Mouse (Mus musculus) embryonic facial prominence, embryonic 15.5 days (tissue): ENCODE results near the gene Sntg2. TPM values are rescaled to one million over a fixed set of nuclear protein-coding genes. Genes with fewer than 3 reads are reported as not detected.

Experiments used
- ATAC-seq: fragments of 200-750 bp; cut with Nextera tagmentation; 2 replicates; pipeline ENCODE4 v1.8.0; 2017; ENCODE audit warnings: low read depth, moderate TSS enrichment; ENCODE audit not compliant: insufficient number of reproducible peaks, low FRiP score, low TSS enrichment
- H3K27ac ChIP-seq: fragments of 300-500 bp; sonication (generic); replicated peaks from 2 replicates; pipeline ENCODE4 v1.5.1; 2015; ENCODE audit warnings: mild to moderate bottlenecking, inconsistent platforms
- H3K27me3 ChIP-seq: fragments of 300-500 bp; sonication (generic); 2 replicates; pipeline ENCODE4 v1.6.1; 2015; ENCODE audit warnings: inconsistent platforms
- H3K36me3 ChIP-seq: fragments of 300-500 bp; sonication (generic); 2 replicates; pipeline ENCODE4 v1.6.1; 2015; ENCODE audit warnings: mild to moderate bottlenecking, inconsistent platforms
- H3K4me1 ChIP-seq: fragments of 300-500 bp; sonication (generic); 2 replicates; pipeline ENCODE4 v1.6.1; 2015; ENCODE audit warnings: inconsistent platforms
- H3K4me2 ChIP-seq: fragments of 300-500 bp; sonication (generic); replicated peaks from 2 replicates; pipeline ENCODE4 v1.6.1; 2015; ENCODE audit warnings: mild to moderate bottlenecking, inconsistent platforms
- H3K4me3 ChIP-seq: fragments of 300-500 bp; sonication (generic); replicated peaks from 2 replicates; pipeline ENCODE4 v1.5.1; 2015; ENCODE audit warnings: mild to moderate bottlenecking, inconsistent platforms
- H3K9ac ChIP-seq: fragments of 300-500 bp; sonication (generic); 2 replicates; pipeline ENCODE4 v1.6.1; 2015; ENCODE audit warnings: inconsistent platforms
- H3K9me3 ChIP-seq: fragments of 300-500 bp; sonication (generic); replicated peaks from 2 replicates; pipeline ENCODE4 v1.6.1; 2016; ENCODE audit warnings: inconsistent platforms
- WGBS: fragments of 180-500 bp; shearing (Covaris S2); methylation state at CpG from one replicate; pipeline ENCODE4 v1.1.7; 2015; 5-methylcytosine and 5-hydroxymethylcytosine counted together
- polyA plus RNA-seq: library from polyadenylated mRNA; unstranded; fragments of >200 nt; fragmentation: Nextera tagmentation; extraction: Ambion mirVana; gene quantifications from 2 replicates; pipeline ENCODE4 v1.2.1, GENCODE M21; 2015

Sntg2 gene
- polyA plus RNA-seq, 1 experiment from 2014 or later = 3.3 TPM

DNA sequence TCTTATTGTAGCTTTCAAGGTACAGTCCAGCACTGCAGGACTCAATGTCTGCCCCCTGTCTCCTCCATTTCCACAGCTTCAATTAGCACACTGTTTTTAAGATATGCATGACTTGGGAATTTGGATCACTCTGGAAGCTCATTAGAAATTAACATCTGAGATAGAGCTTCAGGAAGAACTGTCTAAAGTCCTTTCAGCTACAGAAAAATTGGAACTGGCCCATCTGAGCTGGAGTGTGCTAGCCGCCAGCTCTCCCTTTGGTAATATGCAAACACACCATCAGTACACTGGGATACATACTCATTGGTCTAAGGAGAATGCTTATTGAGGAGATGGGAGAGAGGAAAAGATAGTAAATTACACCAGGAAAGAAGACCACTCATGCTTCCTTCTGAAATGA, 25.1 kb downstream of the Sntg2 start:
- Histone ChIP-seq H3K27ac (no peak overlapping the region), H3K36me3 (no peaks in the 10 kb centered on the region), H3K9me3 (no peaks in the 10 kb centered on the region), H3K9ac (no peak overlapping the region), H3K4me2 (no peak overlapping the region), H3K4me1 (no peaks in the 10 kb centered on the region), H3K27me3 (no peaks in the 10 kb centered on the region), H3K4me3 (no peak overlapping the region)
- no peak for ATAC-seq
- 85% methylated on average over 1 of the region's 1 CpGs for WGBS

DNA sequence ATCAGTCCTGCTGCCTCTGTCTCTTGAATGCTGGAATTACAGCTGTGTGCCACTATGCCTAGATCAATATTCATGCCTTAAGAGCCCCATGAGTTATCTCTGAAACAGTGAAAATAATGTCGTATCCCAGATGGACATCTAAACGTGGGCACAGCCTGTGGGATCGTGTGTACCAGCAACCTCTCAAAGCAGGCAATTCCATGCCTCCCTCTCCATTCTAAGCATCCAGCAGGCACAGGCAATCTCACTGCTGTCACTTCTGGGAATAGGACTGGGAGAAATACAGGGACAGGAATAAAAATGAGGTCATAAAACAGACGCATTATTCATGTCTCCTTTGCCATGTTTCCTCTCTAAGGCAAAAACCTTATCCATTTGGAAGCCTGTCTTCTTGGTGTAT, 25.9 kb downstream of the Sntg2 start:
- no peak overlapping the region for H3K4me2 ChIP-seq
- 78% methylated on average over 4 of the region's 4 CpGs for WGBS
- no peak overlapping the region for H3K4me3 ChIP-seq
- no peaks in the 10 kb centered on the region for H3K36me3 ChIP-seq
- H3K27ac ChIP-seq = no peak overlapping the region
- no peaks in the 10 kb centered on the region for H3K4me1 ChIP-seq
- no peaks in the 10 kb centered on the region for H3K9me3 ChIP-seq
- H3K27me3 ChIP-seq = no peaks in the 10 kb centered on the region
- no peak overlapping the region for H3K9ac ChIP-seq
- ATAC-seq = no peak

DNA sequence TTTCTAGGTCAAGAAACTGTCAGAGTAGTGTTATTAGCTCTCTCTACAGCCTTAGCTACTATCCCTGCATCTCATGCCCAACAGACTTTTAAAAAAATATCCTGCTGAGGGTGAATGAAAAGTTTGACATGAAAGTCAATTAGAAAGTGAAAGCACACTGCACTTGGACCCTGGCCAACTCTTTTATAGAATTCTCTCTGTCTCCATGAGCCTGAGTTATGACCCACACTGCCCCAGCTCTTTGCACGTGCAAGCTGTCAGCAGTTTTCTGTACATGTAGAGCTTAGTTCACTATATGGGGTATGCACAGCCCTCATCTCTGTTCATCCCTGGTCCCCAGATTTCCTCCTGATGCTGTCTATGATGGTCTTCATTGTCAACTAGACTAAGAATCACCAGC, 28.4 kb downstream of the Sntg2 start:
- H3K4me1 ChIP-seq = no peaks in the 10 kb centered on the region
- WGBS = 53% methylated on average over 1 of the region's 1 CpGs
- no peak overlapping the region for H3K27ac ChIP-seq
- no peaks in the 10 kb centered on the region for H3K9me3 ChIP-seq
- no peaks in the 10 kb centered on the region for H3K27me3 ChIP-seq
- H3K36me3 ChIP-seq = no peaks in the 10 kb centered on the region
- H3K4me2 ChIP-seq = no peak overlapping the region
- H3K9ac ChIP-seq = no peak overlapping the region
- ATAC-seq = no peak
- H3K4me3 ChIP-seq = no peak overlapping the region

DNA sequence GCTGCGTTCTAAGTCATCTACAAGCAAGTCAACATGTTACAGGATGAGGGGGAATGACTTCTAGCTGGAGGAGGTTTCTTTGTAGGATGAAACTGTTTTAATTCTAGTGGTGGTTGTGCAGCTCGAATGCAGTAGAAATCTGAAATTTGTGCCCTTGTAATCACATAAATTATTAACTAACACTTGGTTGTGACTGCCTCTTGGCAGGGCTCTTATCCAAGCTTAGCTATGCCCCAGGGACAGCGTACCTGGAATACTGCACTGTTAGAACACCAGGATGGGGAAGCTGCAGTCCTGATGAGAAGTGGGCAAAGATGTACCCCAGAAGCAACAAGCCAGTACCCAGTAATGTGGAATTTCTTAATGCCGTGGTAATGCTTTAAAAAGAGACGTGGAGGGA, 36.9 kb downstream of the Sntg2 start:
- no peak overlapping the region for H3K27ac ChIP-seq
- no peaks in the 10 kb centered on the region for H3K9me3 ChIP-seq
- no peaks in the 10 kb centered on the region for H3K36me3 ChIP-seq
- no peaks in the 10 kb centered on the region for H3K27me3 ChIP-seq
- H3K4me2 ChIP-seq = no peak overlapping the region
- no peak overlapping the region for H3K4me3 ChIP-seq
- no peaks in the 10 kb centered on the region for H3K4me1 ChIP-seq
- 87% methylated on average over 5 of the region's 5 CpGs for WGBS
- ATAC-seq = no peak
- H3K9ac ChIP-seq = no peak overlapping the region

DNA sequence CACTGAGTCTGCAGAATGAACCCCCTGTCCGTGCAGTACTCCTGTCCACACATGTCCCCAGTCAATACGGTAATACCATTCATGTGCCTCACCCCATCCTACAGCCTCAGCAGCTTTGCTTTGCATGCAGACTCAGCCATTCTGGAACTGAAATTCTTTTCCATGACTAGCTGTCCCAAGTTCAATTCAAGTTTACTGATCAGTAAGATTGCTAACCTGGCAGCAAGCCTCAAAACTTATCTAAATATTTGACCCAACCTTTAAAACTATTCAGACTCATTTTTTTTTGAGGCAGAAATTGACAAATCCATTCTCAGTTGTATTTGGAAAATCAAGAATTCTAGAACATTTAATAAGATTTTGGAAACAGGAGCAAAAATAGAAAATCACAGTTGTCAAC, 38.7 kb downstream of the Sntg2 start:
- Histone ChIP-seq H3K4me1 (no peaks in the 10 kb centered on the region), H3K27ac (no peak overlapping the region), H3K36me3 (no peaks in the 10 kb centered on the region), H3K4me3 (no peak overlapping the region), H3K4me2 (no peak overlapping the region), H3K27me3 (no peaks in the 10 kb centered on the region), H3K9me3 (no peaks in the 10 kb centered on the region), H3K9ac (no peak overlapping the region)
- WGBS = 84% methylated on average over 2 of the region's 2 CpGs
- ATAC-seq = no peak

DNA sequence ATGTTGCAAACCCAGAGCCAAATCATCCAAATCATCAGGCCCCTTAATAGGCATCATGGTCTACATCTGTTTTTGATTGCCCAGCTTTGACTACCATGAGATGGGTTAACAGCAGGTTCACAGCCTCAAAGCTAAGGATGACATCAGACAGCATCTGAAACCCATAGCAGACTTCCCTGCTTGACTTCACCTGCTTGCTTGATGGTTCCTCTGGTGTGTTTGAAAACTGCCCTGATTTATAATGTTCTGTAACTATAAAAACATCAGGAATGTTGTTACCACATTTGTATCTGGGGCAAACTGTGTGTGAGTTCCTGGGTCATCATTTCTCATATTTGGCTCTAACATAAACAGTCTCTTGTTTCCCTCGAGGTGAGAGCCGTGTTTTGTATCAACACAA, 55.2 kb downstream of the Sntg2 start:
- Histone ChIP-seq H3K4me1 (no peaks in the 10 kb centered on the region), H3K4me3 (no peak overlapping the region), H3K4me2 (no peak overlapping the region), H3K9me3 (no peaks in the 10 kb centered on the region), H3K9ac (no peak overlapping the region), H3K27me3 (no peaks in the 10 kb centered on the region; the same call in 1 of the 2 replicates), H3K27ac (no peak overlapping the region), H3K36me3 (no peaks in the 10 kb centered on the region)
- 51% methylated on average over 2 of the region's 2 CpGs for WGBS
- no peak for ATAC-seq

DNA sequence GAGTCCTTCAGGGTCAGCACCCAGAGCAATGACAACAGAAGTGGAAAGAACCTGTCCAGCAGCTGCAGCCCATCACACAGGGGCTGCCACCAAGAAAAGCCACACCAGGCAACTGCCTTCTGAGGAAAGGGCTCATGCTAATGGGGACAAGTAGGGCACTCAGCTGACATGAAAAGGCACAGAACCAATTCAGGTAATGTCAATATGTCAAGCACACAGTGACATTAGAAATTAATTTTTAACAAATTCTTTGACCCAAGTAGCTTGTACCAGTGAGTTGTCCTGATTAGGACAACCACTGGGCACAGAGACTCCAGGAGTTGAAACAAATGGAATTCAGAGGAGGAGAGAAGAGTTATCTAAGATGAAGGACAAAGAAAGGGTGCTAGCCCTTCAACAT, 60.2 kb downstream of the Sntg2 start:
- H3K36me3 ChIP-seq = no peaks in the 10 kb centered on the region
- H3K4me2 ChIP-seq = no peak overlapping the region
- H3K27ac ChIP-seq = no peak overlapping the region
- H3K4me1 ChIP-seq = no peaks in the 10 kb centered on the region
- no peak overlapping the region for H3K4me3 ChIP-seq
- no peak overlapping the region for H3K9ac ChIP-seq
- no peak for ATAC-seq
- H3K9me3 ChIP-seq = no peaks in the 10 kb centered on the region
- no peaks in the 10 kb centered on the region; the same call in 1 of the 2 replicates for H3K27me3 ChIP-seq

DNA sequence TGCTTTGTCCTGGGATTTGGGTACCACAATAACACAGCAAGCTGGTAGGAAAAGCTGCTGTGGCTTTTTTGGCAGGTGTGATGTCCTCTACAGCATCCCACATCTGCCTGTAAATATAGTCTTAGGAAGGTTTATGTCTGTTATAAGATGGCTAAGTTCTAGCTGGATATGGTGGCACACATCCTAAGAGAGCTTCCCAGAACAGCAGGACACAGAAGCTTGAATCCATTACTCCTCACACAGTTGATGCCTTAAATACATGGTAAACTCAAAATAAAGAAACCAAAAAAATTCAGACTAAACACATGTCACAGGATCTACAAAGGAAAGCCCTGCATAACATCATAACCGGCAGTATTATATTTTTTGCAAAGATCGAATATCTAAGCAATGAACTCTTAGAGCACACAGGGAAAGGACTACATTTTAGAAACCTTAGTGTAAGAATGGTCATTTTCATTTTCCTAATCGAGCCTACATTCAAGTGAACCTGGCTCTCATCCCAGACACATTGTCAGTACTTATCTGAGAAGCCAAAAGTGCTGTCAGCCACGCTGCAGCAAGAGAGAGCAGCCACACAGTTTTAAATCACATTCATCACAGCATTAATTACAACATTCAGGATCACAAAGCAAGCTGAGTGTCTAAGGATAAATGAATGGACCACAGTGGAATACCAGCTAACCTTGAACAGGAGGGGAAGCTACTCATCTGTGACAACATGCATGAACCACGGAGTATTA, 64.8 kb downstream of the Sntg2 start:
- no peak overlapping the region for H3K9ac ChIP-seq
- H3K27ac ChIP-seq = no peak overlapping the region
- no peaks in the 10 kb centered on the region for H3K36me3 ChIP-seq
- ATAC-seq = no peak
- H3K9me3 ChIP-seq = no peaks in the 10 kb centered on the region
- H3K4me1 ChIP-seq = no peaks in the 10 kb centered on the region
- WGBS = 66% methylated on average over 5 of the region's 5 CpGs
- no peak overlapping the region for H3K4me3 ChIP-seq
- no peaks in the 10 kb centered on the region for H3K27me3 ChIP-seq
- H3K4me2 ChIP-seq = no peak overlapping the region

DNA sequence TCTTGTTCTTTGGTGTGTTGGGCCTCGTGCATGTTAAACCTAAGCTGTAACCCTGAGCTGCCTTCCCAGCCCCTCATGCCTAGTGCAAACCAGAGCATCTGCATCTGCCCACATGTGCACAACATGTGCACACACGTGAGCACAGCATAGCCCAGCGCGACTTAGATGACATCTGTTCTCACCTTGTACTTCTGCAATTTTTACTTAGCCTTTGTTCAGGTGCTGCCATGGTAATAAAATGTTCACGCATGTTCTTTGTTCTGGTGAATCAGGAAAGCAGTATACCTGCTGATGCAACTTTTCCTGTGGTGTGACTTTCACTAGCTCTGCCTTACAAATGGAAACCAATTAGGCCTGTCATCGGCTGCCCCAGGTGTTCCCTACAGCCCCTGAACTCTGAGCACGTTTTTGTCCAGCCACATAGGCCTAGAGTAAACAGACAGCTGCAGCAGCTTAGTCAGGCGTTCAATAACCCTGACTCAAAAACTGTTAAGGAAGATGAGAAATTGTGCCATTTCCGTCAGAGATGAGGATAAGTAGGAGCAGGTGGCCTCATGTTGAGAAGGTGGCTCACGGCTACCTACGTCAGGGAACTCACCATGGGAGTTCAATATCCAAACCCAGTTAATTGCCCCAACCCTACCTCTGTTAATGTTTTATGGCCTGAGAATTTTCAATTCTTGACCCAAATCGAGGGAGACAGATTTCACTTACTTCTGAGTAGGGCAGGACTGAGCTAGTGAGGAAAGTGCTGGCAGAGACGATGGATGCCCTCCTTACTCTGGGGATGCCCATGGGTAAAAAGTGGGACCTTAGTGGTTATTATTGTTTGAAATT, 80.2 kb downstream of the Sntg2 start:
- 69% methylated on average over 13 of the region's 13 CpGs for WGBS
- Histone ChIP-seq H3K4me1 (no peaks in the 10 kb centered on the region), H3K4me3 (no peak overlapping the region), H3K4me2 (no peak overlapping the region), H3K9ac (no peak overlapping the region), H3K27me3 (no peaks in the 10 kb centered on the region), H3K9me3 (no peaks in the 10 kb centered on the region), H3K36me3 (no peaks in the 10 kb centered on the region), H3K27ac (no peak overlapping the region)
- no peak for ATAC-seq

DNA sequence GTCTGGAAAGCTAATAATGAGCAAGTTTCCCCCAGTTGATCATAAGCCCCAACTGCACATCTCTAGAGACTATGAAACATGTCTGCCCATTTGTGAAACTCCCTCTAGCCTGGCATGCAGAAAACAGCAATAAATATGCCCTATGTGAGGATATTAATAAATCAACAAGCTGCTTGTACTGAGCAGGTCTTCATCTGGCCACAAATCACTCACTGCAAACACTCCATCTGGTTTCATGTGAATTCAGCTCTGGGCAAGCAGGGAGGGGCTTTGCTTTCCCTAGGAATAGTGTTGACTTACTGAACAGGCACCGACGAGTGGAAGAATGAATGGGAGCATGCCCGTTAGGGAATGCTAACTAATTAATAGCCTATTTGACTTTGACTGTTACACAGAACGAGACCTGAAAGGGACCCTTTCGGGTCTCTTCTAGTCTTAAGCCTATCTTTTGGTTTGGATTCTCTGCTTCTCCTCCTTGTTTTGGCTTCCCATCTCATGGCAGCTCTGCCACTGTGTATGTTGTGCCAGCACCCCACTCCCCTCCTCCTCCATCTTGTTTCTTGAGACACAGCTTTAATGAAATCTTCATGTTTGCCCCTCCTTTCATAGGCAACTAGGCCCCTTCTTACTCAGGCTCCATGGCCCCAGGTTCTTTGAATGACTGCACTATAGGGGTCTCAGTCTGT, 86.1 kb downstream of the Sntg2 start:
- Histone ChIP-seq H3K4me2 (no peak overlapping the region), H3K9me3 (no peaks in the 10 kb centered on the region), H3K27me3 (no peaks in the 10 kb centered on the region), H3K27ac (no peak overlapping the region), H3K36me3 (no peaks in the 10 kb centered on the region), H3K9ac (no peak overlapping the region), H3K4me3 (no peak overlapping the region), H3K4me1 (no peaks in the 10 kb centered on the region)
- 53% methylated on average over 5 of the region's 5 CpGs for WGBS
- no peak for ATAC-seq

DNA sequence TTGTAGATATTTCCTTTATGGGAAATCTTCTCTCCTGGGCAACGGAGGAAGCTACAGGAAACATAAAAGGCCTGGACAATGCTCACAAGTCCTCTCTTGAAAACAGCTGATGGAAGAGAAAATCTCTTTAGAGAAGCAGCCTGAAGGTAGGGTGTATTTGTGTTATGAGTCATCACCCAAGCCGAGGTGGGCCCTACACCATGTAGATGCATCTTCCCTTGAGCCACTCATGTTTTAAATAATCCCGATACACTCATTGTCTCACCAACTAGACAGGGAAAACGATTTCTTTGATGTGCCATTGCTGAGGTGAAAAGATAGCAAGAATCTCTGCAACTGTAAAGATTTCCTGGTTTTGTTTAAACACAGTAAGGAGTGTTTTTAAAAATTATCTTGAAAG, 89.4 kb downstream of the Sntg2 start:
- WGBS = 60% methylated on average over 4 of the region's 4 CpGs
- Histone ChIP-seq H3K36me3 (no peaks in the 10 kb centered on the region), H3K27ac (no peak overlapping the region), H3K27me3 (no peaks in the 10 kb centered on the region), H3K4me1 (no peaks in the 10 kb centered on the region), H3K9me3 (no peaks in the 10 kb centered on the region), H3K9ac (no peak overlapping the region), H3K4me3 (no peak overlapping the region), H3K4me2 (no peak overlapping the region)
- no peak for ATAC-seq
